Mouse (Mus musculus): Measurements from ENCODE around the gene Gamt. TPM values are rescaled to one million over a fixed set of nuclear protein-coding genes. Genes with fewer than 3 reads are reported as not detected.

The Gamt gene
- polyA plus RNA-seq, 1 experiment = 19.7 TPM

DNA sequence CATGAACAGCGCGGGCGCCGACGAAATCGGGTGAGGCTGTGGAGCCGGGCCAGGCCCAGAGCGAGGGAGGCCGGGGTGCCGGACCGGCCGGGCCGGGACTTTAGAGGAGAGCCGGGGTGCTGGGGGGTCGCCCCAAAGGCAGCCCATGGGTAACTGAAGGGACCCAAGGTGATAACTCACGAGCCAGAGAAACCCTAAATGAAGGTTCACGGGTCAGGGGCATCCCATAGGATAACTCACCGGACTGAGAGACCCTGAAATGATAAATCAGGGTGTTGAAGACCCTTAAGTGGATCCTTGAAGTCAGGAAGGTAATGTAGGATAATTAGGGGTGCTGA, 4.3 kb upstream of the Gamt start:
- peak overlapping the region; percentile 90 for H3K4me3 ChIP-seq (ENCODE audit: extremely low read depth, insufficient read depth, insufficient read length)
- TF ChIP-seq POLR2A (IDR thresholded peaks at IDR 0.05; ENCODE audit: low read depth, low read length) (no peak), CTCF (IDR thresholded peaks at IDR 0.05; ENCODE audit: extremely low read depth, insufficient read depth, insufficient read length, insufficient replicate concordance) (no peak)
- no peak for DNase-seq (ENCODE audit: low read depth in 1 of 2, low spot score in 2 of 2)
- peak overlapping the region; percentile 80 for H3K27ac ChIP-seq (ENCODE audit: insufficient read depth, low read length)
- WGBS = 0% methylated on average over 18 of the region's 18 CpGs
- H3K36me3 ChIP-seq (ENCODE audit: control insufficient read depth, insufficient read depth, low read length) = no peaks in the 10 kb centered on the region
- peaks cover 20% of the 10 kb centered on the region for H3K4me1 ChIP-seq (ENCODE audit: control insufficient read depth, insufficient read depth, insufficient read length)
- no peaks in the 10 kb centered on the region for H3K27me3 ChIP-seq (ENCODE audit: control insufficient read depth, insufficient read depth, low read length)

DNA sequence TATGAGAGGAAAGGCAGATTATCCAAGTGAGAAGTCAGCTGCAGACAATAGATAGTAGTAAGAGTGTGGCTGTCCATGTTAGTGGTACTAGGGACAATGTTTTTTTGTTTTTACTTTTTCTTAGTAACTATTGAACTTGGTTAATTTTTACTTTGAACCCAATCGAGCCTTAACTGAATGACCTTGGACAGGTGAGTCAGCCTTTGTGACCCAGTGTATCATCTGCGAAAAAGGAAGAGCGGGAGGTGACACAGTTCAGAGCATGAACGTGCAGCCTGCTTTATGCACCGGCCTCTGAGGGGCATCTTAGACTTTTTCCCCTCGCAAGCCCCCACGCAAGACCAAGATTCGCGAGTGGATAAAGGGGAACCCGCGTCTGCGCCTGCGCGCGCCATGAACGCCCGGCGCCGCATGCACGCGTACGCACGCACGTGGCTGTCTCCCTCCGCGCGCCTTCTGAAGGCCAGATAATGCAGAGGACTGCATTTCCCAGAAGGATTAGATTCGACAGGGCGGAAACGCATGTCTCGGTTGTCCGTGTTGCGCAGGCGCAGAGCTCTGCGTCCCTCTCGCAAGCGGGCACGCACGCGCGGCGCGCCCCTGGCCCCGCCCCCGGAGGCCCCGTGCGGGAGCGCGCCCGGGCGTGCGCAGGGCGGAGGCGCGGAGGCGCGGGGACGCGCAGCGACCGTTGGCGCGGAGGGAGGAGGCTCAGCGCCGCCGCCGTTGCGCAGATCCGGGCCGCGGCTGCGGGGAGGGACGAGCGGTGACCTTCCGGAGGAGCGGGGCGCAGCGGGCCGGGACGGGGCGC, 3.7 kb upstream of the Gamt start:
- H3K36me3 ChIP-seq (ENCODE audit: control insufficient read depth, insufficient read depth, low read length) = no peaks in the 10 kb centered on the region
- TF ChIP-seq POLR2A (IDR thresholded peaks at IDR 0.05; ENCODE audit: low read depth, low read length) = peak; percentile 75
- no peak for TF ChIP-seq CTCF (IDR thresholded peaks at IDR 0.05; ENCODE audit: extremely low read depth, insufficient read depth, insufficient read length, insufficient replicate concordance)
- peak; percentile 97 to 98 for DNase-seq (ENCODE audit: low read depth in 1 of 2, low spot score in 2 of 2)
- WGBS = under 1% methylated on average over 69 of the region's 81 CpGs
- no peaks in the 10 kb centered on the region for H3K27me3 ChIP-seq (ENCODE audit: control insufficient read depth, insufficient read depth, low read length)
- peaks cover 17% of the 10 kb centered on the region for H3K4me1 ChIP-seq (ENCODE audit: control insufficient read depth, insufficient read depth, insufficient read length)
- H3K27ac ChIP-seq (ENCODE audit: insufficient read depth, low read length) = peak overlapping the region; percentile 80
- H3K4me3 ChIP-seq (ENCODE audit: extremely low read depth, insufficient read depth, insufficient read length) = peak overlapping the region; percentile 90

DNA sequence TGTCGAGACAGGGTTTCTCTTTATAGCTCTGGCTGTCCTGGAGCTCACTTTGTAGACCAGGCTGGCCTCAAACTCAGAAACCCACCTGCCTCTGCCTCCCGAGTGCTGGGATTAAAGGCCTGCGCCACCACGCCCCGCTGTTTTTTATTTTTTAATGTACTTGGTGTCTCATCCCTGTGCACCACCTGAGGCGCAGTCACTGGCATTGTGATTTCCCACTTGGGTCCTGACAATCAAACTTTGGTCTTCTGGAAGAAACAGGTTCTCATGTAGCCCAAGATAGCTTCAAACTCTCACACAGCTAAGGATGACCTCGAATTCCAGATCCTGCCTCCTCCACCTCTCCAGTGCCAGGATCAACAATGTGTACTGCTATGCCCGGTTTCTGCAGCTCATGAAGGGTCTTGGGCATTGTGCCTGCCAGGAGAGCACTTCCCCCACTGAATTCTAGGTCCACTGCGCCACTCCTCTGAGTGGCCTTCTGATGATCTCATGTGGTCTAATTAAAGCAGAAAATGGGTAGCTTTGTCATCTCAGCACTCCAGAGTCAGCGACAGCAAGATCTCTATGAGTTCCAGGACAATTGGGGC, 2.1 kb upstream of the Gamt start:
- Histone ChIP-seq H3K27ac (ENCODE audit: insufficient read depth, low read length) (no peak overlapping the region), H3K4me3 (ENCODE audit: extremely low read depth, insufficient read depth, insufficient read length) (no peak overlapping the region), H3K4me1 (ENCODE audit: control insufficient read depth, insufficient read depth, insufficient read length) (peaks cover 15% of the 10 kb centered on the region), H3K36me3 (ENCODE audit: control insufficient read depth, insufficient read depth, low read length) (no peaks in the 10 kb centered on the region; the same call in 1 of the 2 replicates), H3K27me3 (ENCODE audit: control insufficient read depth, insufficient read depth, low read length) (no peaks in the 10 kb centered on the region)
- WGBS = 97% methylated on average over 10 of the region's 10 CpGs
- TF ChIP-seq POLR2A (IDR thresholded peaks at IDR 0.05; ENCODE audit: low read depth, low read length) = no peak
- TF ChIP-seq CTCF (IDR thresholded peaks at IDR 0.05; ENCODE audit: extremely low read depth, insufficient read depth, insufficient read length, insufficient replicate concordance) = no peak
- no peak for DNase-seq (ENCODE audit: low read depth in 1 of 2, low spot score in 2 of 2)

DNA sequence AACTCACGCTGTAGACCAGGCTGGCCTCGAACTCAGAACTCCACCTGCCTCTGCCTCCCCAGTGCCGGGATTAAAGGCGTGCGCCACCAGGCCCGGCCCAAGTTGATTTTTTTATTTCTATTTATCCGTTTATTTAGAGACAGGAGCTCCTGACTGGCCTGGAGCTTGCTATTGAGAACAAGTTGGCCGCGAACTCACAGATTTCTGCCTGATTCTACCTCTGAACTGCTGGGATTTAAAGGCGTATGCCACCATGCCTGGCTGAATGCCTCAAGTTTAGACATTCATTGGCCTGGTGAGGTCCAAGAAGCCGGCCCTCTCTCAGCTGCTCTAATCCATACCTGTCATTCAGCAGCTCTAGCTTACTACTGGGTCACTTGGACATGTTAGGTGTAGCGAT, 1.4 kb upstream of the Gamt start:
- no peak overlapping the region for H3K27ac ChIP-seq (ENCODE audit: insufficient read depth, low read length)
- peaks cover 8% of the 10 kb centered on the region for H3K4me1 ChIP-seq (ENCODE audit: control insufficient read depth, insufficient read depth, insufficient read length)
- peaks cover 4% of the 10 kb centered on the region; the same call in 1 of the 2 replicates for H3K36me3 ChIP-seq (ENCODE audit: control insufficient read depth, insufficient read depth, low read length)
- TF ChIP-seq POLR2A (IDR thresholded peaks at IDR 0.05; ENCODE audit: low read depth, low read length) (no peak), CTCF (IDR thresholded peaks at IDR 0.05; ENCODE audit: extremely low read depth, insufficient read depth, insufficient read length, insufficient replicate concordance) (no peak)
- 70% methylated on average over 12 of the region's 12 CpGs for WGBS
- H3K4me3 ChIP-seq (ENCODE audit: extremely low read depth, insufficient read depth, insufficient read length) = no peak overlapping the region
- no peak for DNase-seq (ENCODE audit: low read depth in 1 of 2, low spot score in 2 of 2)
- H3K27me3 ChIP-seq (ENCODE audit: control insufficient read depth, insufficient read depth, low read length) = no peaks in the 10 kb centered on the region

DNA sequence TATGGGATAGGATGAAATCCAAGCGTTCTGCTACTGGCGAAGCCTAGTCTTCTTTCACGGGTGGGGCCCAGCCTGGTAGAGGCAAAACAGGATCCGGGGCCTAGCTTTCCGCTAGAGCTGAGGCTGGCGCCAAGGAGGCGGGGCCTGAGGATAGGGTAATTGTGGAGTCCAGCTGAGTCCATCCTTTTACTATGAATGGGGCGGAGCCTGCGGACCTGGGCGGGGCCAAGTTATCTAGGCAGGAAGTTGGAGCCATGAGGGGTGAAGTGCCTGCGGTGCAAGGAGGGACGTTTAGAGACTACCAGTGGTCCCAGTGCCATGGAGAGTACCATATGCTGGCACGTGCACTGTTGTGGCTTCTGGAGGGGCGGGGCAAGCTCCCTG, 765 bp upstream of the Gamt start:
- H3K36me3 ChIP-seq (ENCODE audit: control insufficient read depth, insufficient read depth, low read length) = peaks cover 7% of the 10 kb centered on the region; the same call in 1 of the 2 replicates
- peak overlapping the region; percentile 86 for H3K27ac ChIP-seq (ENCODE audit: insufficient read depth, low read length)
- no peaks in the 10 kb centered on the region for H3K27me3 ChIP-seq (ENCODE audit: control insufficient read depth, insufficient read depth, low read length)
- WGBS = 1% methylated on average over 14 of the region's 14 CpGs
- no peak for TF ChIP-seq CTCF (IDR thresholded peaks at IDR 0.05; ENCODE audit: extremely low read depth, insufficient read depth, insufficient read length, insufficient replicate concordance)
- no peak; the same call in 1 of the 2 replicates for TF ChIP-seq POLR2A (IDR thresholded peaks at IDR 0.05; ENCODE audit: low read depth, low read length)
- peaks cover 8% of the 10 kb centered on the region for H3K4me1 ChIP-seq (ENCODE audit: control insufficient read depth, insufficient read depth, insufficient read length)
- peak; percentile 70 to 88 for DNase-seq (ENCODE audit: low read depth in 1 of 2, low spot score in 2 of 2)
- H3K4me3 ChIP-seq (ENCODE audit: extremely low read depth, insufficient read depth, insufficient read length) = peak overlapping the region; percentile 58

DNA sequence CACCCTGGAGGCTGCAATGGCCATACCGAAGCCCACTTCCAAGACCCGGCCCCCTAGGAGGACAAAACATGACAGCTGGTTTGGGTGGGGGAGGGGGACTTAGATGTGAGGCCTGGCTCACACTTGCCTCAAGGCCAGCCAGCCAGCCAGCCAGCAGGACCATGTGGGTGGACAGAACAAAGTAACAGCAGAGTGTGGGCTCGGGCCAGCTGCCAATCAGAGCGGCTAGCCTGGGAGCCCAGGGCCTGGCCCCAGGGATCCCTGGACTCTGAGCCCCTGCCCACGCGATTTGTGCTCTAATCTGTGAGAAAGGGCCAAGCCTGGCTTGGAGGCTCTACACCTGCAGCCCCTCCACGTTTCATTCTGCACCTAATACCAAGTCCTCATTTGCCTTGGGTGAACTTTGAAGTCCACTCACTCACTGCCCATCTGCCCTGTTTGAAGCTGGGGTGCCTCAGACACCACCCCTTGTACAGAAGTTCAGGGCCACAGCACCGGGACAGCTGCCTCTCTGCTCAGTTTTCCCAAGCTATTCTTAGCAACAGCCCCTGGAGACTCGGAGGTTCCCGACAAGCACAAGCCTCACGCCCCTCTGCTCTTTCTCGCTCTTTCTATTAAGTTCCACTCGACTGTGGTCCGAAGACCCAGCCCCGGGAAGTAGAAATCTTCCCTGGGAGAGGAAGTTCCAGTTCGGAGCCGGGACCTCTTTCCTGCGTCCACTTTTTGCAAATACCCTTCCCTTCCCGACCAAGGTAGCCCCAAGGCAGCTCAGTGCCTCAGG, 761 bp downstream of the Gamt start:
- Histone ChIP-seq H3K4me1 (ENCODE audit: control insufficient read depth, insufficient read depth, insufficient read length) (peaks cover 8% of the 10 kb centered on the region), H3K36me3 (ENCODE audit: control insufficient read depth, insufficient read depth, low read length) (peaks cover 18% of the 10 kb centered on the region), H3K27me3 (ENCODE audit: control insufficient read depth, insufficient read depth, low read length) (no peaks in the 10 kb centered on the region), H3K27ac (ENCODE audit: insufficient read depth, low read length) (no peak overlapping the region), H3K4me3 (ENCODE audit: extremely low read depth, insufficient read depth, insufficient read length) (peak overlapping the region; percentile 52)
- no peak for DNase-seq (ENCODE audit: low read depth in 1 of 2, low spot score in 2 of 2)
- no peak for TF ChIP-seq CTCF (IDR thresholded peaks at IDR 0.05; ENCODE audit: extremely low read depth, insufficient read depth, insufficient read length, insufficient replicate concordance)
- no peak for TF ChIP-seq POLR2A (IDR thresholded peaks at IDR 0.05; ENCODE audit: low read depth, low read length)
- 32% methylated on average over 19 of the region's 19 CpGs for WGBS

All from spleen, adult 2 months (tissue).